Mouse (Mus musculus): ENCODE results near the gene Erc2. TPM values are rescaled to one million over a fixed set of nuclear protein-coding genes. Genes with fewer than 3 reads are reported as not detected.

The Erc2 gene
- total and polyA plus RNA-seq, 2 experiments from 2014 or later: 94.0 to 119 TPM

DNA sequence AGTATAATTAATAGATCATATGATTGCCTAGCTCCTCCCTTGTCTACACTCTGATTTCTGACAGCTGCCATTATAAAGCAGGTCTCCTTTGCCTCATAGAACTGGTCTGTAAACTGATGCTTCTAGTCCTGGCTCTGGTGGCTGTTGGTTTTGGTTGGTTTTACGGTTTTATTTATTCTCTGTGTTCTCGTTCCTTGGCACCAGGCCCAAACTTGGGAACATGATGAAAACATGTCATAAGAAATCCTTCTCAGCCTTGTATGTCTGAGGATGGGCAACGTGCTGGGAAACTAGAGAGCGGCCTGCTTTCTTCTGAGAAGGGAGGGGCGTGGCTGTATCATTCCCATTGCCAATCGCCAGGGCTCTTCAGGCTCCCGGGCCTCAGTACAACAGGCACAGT, 704.2 kb downstream of the Erc2 start:
- 78% methylated on average over 7 of the region's 7 CpGs for WGBS
- TF ChIP-seq CTCF (IDR thresholded peaks at IDR 0.05): no peak
- H3K27ac ChIP-seq (ENCODE audit: low read depth, low read length): no peak overlapping the region
- no peaks in the 10 kb centered on the region for H3K27me3 ChIP-seq (ENCODE audit: insufficient read depth, low read length)
- DNase-seq (ENCODE audit: low spot score) (no peak), ATAC-seq (ENCODE audit: low FRiP score) (no peak)
- no peak overlapping the region for H3K4me2 ChIP-seq (ENCODE audit: low read depth, low read length, poor library complexity, severe bottlenecking)
- H3K36me3 ChIP-seq (ENCODE audit: insufficient read depth, low read length): no peaks in the 10 kb centered on the region
- no peaks in the 10 kb centered on the region for H3K4me1 ChIP-seq (ENCODE audit: insufficient read depth, low read length)
- H3K4me3 ChIP-seq (ENCODE audit: low read depth, low read length): no peak overlapping the region
- no peaks in the 10 kb centered on the region for H3K9me3 ChIP-seq (ENCODE audit: low read length)
- no peak overlapping the region for H3K9ac ChIP-seq (replicated peaks; ENCODE audit: low read length, poor library complexity, severe bottlenecking)

GRCm38 (mm10) chr14:28328512-28328911, 706.3 kb downstream of the Erc2 start:
- H3K4me3 ChIP-seq (ENCODE audit: low read depth, low read length): no peak overlapping the region
- no peak for TF ChIP-seq CTCF (IDR thresholded peaks at IDR 0.05)
- H3K27me3 ChIP-seq (ENCODE audit: insufficient read depth, low read length): no peaks in the 10 kb centered on the region
- ATAC-seq (ENCODE audit: low FRiP score) (no peak), DNase-seq (ENCODE audit: low spot score) (no peak)
- H3K36me3 ChIP-seq (ENCODE audit: insufficient read depth, low read length): no peaks in the 10 kb centered on the region
- H3K9ac ChIP-seq (replicated peaks; ENCODE audit: low read length, poor library complexity, severe bottlenecking): no peak overlapping the region
- no peaks in the 10 kb centered on the region for H3K9me3 ChIP-seq (ENCODE audit: low read length)
- H3K4me2 ChIP-seq (ENCODE audit: low read depth, low read length, poor library complexity, severe bottlenecking): no peak overlapping the region
- no peaks in the 10 kb centered on the region for H3K4me1 ChIP-seq (ENCODE audit: insufficient read depth, low read length)
- no peak overlapping the region for H3K27ac ChIP-seq (ENCODE audit: low read depth, low read length)
- 18% methylated on average over 8 of the region's 8 CpGs for WGBS

DNA sequence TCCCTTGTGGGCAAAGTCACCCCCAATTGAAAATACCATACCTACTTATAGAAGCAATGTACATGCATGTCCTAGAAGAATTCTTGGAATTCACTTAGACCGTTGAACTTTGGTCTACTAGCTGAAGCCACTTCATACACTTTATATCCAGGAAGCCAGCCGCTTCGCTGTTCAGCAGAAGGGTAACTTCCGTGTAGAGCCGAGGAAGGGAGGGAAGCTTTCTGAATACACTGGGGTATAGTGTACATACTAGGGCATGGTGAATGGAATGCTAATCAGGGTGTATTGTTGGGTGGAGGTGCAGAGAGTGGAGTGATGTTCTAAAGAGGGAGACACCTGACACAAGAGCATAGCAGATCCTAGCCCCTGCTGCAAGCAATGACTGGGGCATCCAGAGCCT, 708.9 kb downstream of the Erc2 start:
- ATAC-seq (ENCODE audit: low FRiP score) (no peak), DNase-seq (ENCODE audit: low spot score) (no peak)
- no peaks in the 10 kb centered on the region for H3K27me3 ChIP-seq (ENCODE audit: insufficient read depth, low read length)
- H3K9me3 ChIP-seq (ENCODE audit: low read length): no peaks in the 10 kb centered on the region
- no peak overlapping the region for H3K4me3 ChIP-seq (ENCODE audit: low read depth, low read length)
- H3K36me3 ChIP-seq (ENCODE audit: insufficient read depth, low read length): no peaks in the 10 kb centered on the region
- H3K4me2 ChIP-seq (ENCODE audit: low read depth, low read length, poor library complexity, severe bottlenecking): no peak overlapping the region
- WGBS: 92% methylated on average over 5 of the region's 5 CpGs
- H3K27ac ChIP-seq (ENCODE audit: low read depth, low read length): no peak overlapping the region
- no peak for TF ChIP-seq CTCF (IDR thresholded peaks at IDR 0.05)
- no peaks in the 10 kb centered on the region for H3K4me1 ChIP-seq (ENCODE audit: insufficient read depth, low read length)
- no peak overlapping the region for H3K9ac ChIP-seq (replicated peaks; ENCODE audit: low read length, poor library complexity, severe bottlenecking)

DNA sequence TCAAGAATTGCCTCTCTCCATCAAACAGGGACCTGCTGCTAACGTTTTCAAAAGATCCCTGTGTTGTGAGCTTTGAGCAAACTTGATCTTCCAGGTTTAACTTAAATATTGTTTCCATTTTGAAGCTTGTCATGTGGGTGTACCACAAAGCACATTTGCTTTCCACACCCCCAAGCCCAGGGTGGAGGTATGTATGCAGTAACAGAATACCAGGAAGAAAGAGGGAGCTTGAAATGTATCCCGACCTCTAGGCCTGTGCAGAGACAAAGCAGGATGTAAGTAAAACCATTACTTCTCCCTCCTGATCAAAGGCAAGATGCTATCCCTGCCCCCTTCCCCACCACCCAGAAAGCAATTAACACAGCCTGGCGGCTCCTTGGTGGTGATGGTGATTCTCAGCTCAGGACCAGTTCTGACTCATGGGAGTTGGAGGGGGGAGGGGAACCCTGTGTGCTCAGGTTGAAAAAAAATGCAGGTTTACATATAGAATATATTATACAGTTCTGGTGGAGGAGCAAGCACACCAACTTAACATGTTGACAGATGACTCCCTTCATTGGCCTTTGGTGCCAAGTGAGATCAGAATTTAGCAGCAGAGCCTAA, 710.2 kb downstream of the Erc2 start:
- no peaks in the 10 kb centered on the region for H3K4me1 ChIP-seq (ENCODE audit: insufficient read depth, low read length)
- no peak overlapping the region for H3K9ac ChIP-seq (replicated peaks; ENCODE audit: low read length, poor library complexity, severe bottlenecking)
- no peak overlapping the region for H3K4me2 ChIP-seq (ENCODE audit: low read depth, low read length, poor library complexity, severe bottlenecking)
- TF ChIP-seq CTCF (IDR thresholded peaks at IDR 0.05): no peak
- no peaks in the 10 kb centered on the region for H3K9me3 ChIP-seq (ENCODE audit: low read length)
- ATAC-seq (ENCODE audit: low FRiP score) (no peak), DNase-seq (ENCODE audit: low spot score) (no peak)
- no peaks in the 10 kb centered on the region for H3K27me3 ChIP-seq (ENCODE audit: insufficient read depth, low read length)
- 57% methylated on average over 3 of the region's 3 CpGs for whole genome bisulfite sequencing
- H3K4me3 ChIP-seq (ENCODE audit: low read depth, low read length): no peak overlapping the region
- H3K36me3 ChIP-seq (ENCODE audit: insufficient read depth, low read length): no peaks in the 10 kb centered on the region
- no peak overlapping the region for H3K27ac ChIP-seq (ENCODE audit: low read depth, low read length)

GRCm38 (mm10) chr14:28339146-28339545, 716.9 kb downstream of the Erc2 start:
- Histone ChIP-seq H3K27me3 (ENCODE audit: insufficient read depth, low read length) (no peaks in the 10 kb centered on the region), H3K4me2 (ENCODE audit: low read depth, low read length, poor library complexity, severe bottlenecking) (no peak overlapping the region), H3K27ac (ENCODE audit: low read depth, low read length) (no peak overlapping the region), H3K4me1 (ENCODE audit: insufficient read depth, low read length) (no peaks in the 10 kb centered on the region), H3K4me3 (ENCODE audit: low read depth, low read length) (no peak overlapping the region), H3K9me3 (ENCODE audit: low read length) (no peaks in the 10 kb centered on the region), H3K9ac (replicated peaks; ENCODE audit: low read length, poor library complexity, severe bottlenecking) (no peak overlapping the region), H3K36me3 (ENCODE audit: insufficient read depth, low read length) (no peaks in the 10 kb centered on the region)
- TF ChIP-seq CTCF (IDR thresholded peaks at IDR 0.05): no peak
- WGBS: 94% methylated on average over 3 of the region's 3 CpGs
- no peak for DNase-seq (ENCODE audit: low spot score)
- no peak for ATAC-seq (ENCODE audit: low FRiP score)

DNA sequence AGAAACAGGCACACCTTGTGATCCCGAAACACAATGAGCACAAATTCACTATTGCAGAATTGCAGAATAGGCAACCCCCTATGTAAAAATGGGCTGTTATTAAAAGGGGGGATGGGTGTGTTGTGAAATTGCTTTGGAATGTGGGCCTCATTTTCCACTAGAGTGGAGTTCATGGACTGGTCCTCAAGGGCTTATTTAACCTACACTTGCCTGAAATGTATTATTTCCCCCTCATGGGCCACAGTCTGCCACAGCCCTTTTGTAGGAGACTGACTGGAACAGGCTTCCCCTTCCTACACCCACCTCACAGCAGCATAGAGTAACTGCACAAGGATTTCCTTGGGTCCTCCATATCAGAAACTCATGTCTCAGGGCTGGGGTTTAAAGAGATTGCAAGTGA, 726.9 kb downstream of the Erc2 start:
- no peak for TF ChIP-seq CTCF (IDR thresholded peaks at IDR 0.05)
- Histone ChIP-seq H3K9ac (replicated peaks; ENCODE audit: low read length, poor library complexity, severe bottlenecking) (no peak overlapping the region), H3K4me3 (ENCODE audit: low read depth, low read length) (no peak overlapping the region), H3K4me1 (ENCODE audit: insufficient read depth, low read length) (no peaks in the 10 kb centered on the region), H3K9me3 (ENCODE audit: low read length) (no peaks in the 10 kb centered on the region), H3K27ac (ENCODE audit: low read depth, low read length) (no peak overlapping the region), H3K4me2 (ENCODE audit: low read depth, low read length, poor library complexity, severe bottlenecking) (no peak overlapping the region), H3K36me3 (ENCODE audit: insufficient read depth, low read length) (no peaks in the 10 kb centered on the region), H3K27me3 (ENCODE audit: insufficient read depth, low read length) (no peaks in the 10 kb centered on the region)
- ATAC-seq (ENCODE audit: low FRiP score) (no peak), DNase-seq (ENCODE audit: low spot score) (no peak)
- WGBS: 71% methylated on average over 1 of the region's 1 CpGs

Measured in midbrain, postnatal 0 days (tissue).